1 mouse cellular context compared by ENCODE assay signal in genomic region chr1:74435563-74435962, GRCm38 (mm10).
TF ChIP-seq lines count a peak whose summit lies in the region.

No protein-coding gene starts in this region.

TF ChIP-seq in MEL, 35 proteins besides CTCF, POLR2A, EP300 and RAD21 (continued from another document):
- TF ChIP-seq MYC (IDR thresholded peaks at IDR 0.05; ENCODE audit: low read depth, low read length) (peak; percentile 50; the same call in 1 of the 2 replicates), ELF1 (IDR thresholded peaks at IDR 0.05; ENCODE audit: low read depth, low read length) (peak; percentile 42; the same call in 1 of the 2 replicates), MAFK (IDR thresholded peaks at IDR 0.05; ENCODE audit: borderline replicate concordance, low read depth, low read length) (no peak), ETS1 (IDR thresholded peaks at IDR 0.05; ENCODE audit: low read depth, low read length) (peak; percentile 34; the same call in 1 of the 2 replicates)
